Mouse (Mus musculus): ENCODE measurements around the gene Lin52.

DNA sequence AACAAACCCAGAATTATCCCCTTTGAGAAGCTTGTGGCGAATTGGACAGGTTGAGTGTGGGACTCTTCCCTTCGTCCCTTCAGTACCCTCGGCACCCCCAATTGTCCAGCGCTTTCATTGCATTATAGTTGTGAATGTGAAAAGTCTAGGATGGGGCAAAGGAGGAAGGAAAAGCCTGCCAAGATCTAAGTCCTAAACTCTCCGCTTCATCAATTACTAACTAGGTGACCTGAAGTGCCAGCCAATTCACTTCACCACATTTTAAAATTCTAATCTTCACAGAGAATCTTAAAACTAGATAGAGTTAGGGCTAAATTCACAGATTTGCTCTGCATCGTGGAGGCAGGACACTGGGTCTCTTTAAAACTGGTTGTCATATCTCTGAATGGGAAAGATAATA, 3.0 kb upstream of the Lin52 start:
- TF ChIP-seq CTCF (IDR thresholded peaks at IDR 0.05; ENCODE audit: extremely low read depth, insufficient read depth, insufficient read length, insufficient replicate concordance) (no peak), POLR2A (IDR thresholded peaks at IDR 0.05; ENCODE audit: low read depth, low read length) (no peak)

Data from spleen, adult 2 months (tissue).